Mouse (Mus musculus) ES-CJ7 (cell line): ENCODE measurements around the gene Kif2c.

Experiments
- DNase-seq: peaks from one replicate; pipeline ENCODE4 v3.0.0; 2011; ENCODE audit warnings: low read depth, low spot score

The Kif2c gene

GRCm38 (mm10) chr4:117120445-117121414 lies 61.7 kb downstream of the Kif2c start:
- DNase-seq, result peak; percentile 97

DNA sequence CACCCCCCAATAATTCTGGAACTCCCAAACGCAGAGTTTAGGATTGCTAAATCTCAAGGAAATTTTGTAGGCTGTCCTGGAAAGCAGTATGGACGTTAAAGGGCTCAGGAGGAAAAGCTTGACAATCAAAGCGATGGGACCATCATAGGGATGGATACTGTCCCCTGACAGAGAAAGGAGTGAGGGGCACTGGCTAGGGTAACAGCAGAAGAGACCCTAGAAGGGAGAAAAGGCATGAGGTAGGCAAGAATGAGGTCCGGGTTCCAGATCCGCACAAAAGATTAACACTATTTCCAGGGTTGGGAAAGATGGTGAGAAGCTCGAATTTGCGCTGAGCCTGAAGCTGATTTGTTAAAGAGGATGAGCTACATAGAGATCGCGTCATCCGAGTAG lies 62.4 kb downstream of the Kif2c start:
- no peak for DNase-seq

GRCm38 (mm10) chr4:117119636-117120035 lies 62.8 kb downstream of the Kif2c start:
- no peak for DNase-seq

DNA sequence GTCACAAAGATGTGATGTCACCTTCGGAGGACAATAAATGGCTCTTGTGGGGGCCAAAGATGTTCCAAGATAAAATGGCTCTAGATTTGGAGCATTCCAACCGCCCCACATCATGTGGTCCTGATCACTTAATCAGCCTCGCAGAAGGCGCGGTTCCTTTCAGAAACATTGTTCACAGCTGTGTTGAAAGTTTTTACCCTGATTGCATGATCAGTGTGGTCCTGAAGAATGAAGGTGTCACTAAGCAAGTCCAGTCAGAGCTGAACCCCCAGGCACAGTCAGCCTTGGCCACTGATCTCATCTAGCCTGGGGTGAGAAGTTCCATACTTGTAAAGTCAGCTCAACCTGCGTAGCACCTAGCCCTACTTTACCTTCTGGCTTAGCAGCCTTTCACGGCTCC lies 64.5 kb downstream of the Kif2c start:
- no peak for DNase-seq

- no peak for DNase-seq
These were observed 66.8 kb downstream of the Kif2c start for GRCm38 (mm10) chr4:117115592-117115991.

DNA sequence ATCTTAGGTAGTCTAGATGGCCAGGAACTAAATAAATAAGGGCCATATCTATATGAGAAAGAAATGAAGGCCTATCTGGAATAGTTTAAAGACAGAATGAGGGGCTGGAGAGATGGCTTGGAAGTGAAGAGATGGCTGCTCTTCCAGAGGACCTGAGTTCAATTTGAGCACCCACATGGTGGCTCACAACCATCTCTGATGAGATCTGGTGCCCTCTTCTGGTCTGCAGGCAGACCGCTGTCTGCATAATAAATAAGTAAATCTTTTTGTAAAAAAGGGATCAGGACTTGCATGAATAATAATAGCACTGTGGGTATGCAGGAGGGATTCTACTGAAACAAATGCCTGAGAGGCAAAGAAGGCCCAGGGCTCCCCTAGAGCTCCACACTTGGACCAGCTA lies 69.2 kb downstream of the Kif2c start:
- peak; percentile 65 for DNase-seq

DNA sequence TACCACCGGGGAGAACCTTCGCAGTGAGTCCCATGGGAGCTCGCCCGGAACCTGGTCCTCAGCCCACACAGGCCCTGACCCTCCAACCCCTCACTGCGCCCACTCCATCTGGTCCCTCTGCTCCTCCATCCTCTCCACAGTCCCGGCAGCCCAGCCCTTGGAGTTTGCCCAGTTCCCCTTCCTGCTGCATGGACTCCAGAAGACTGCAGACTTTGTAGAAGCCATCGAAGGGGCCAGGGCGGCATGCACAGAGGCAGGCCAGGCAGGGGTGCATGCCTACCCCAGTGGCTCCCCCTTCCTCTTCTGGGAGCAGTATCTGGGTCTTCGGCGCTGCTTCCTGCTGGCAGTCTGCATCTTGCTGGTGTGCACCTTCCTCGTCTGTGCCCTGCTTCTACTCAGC lies 71.5 kb downstream of the Kif2c start:
- no peak for DNase-seq

DNA sequence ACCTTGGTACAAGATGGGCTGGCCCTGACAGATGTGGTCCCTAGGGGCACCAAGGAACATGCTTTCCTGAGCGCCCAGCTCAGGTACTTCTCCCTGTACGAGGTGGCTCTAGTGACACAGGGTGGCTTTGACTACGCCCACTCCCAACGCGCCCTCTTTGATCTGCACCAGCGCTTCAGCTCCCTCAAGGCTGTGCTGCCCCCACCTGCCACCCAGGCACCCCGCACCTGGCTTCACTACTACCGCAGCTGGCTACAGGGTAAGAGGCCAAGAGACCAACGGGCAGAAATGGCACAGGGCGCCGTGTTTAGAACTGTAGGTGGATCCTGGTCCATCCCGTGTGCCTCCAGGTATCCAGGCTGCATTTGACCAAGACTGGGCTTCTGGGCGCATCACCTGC lies 72.2 kb downstream of the Kif2c start:
- no peak for DNase-seq
